Mouse (Mus musculus): ENCODE measurements at regions not wholly inside any gene's neighbourhood (a gene's known extent, or its start where the extent isn't known, plus 50 kb on each side); places are given as distances from the start of the nearest gene placed in this dataset.

- DNase-seq (ENCODE audit: low spot score), result peak; percentile 9
Measured at GRCm38 (mm10) chr2:47689628-47690027, 1124.3 kb upstream of the Acvr2a start.

All from lung, postnatal 25 days (tissue).